In genomic region chr7:44929204-44930151, GRCm38 (mm10) we compare ENCODE assay signal across 8 mouse cellular contexts. TPM values are rescaled to one million over a fixed set of nuclear protein-coding genes. Genes with fewer than 3 reads are reported as not detected.
DNase-seq lines count a peak whose midpoint lies in the region; ATAC-seq and TF ChIP-seq lines count a peak whose summit lies in the region.

Gene Ap2a1 (minus strand): TSS chr7:44929496.

- 0 out of 2 replicates have a peak, but pooled peaks cover 18% of the 10 kb centered on the region for H3K36me3 ChIP-seq in embryonic facial prominence, embryonic 14.5 days (ENCODE audit: control insufficient read depth, insufficient read depth, low read length)
- H3K36me3 ChIP-seq in heart, adult 2 months (ENCODE audit: control insufficient read depth, insufficient read depth, low read length) = no peaks in the 10 kb centered on the region
- H3K36me3 ChIP-seq in limb, embryonic 13.5 days = peaks cover 14% of the 10 kb centered on the region
- H3K36me3 ChIP-seq in midbrain, embryonic 16.5 days (ENCODE audit: control insufficient read depth, insufficient read depth, low read length) = peaks cover 6% of the 10 kb centered on the region; the same call in 1 of the 2 replicates

- H3K9ac ChIP-seq in embryonic facial prominence, embryonic 14.5 days (ENCODE audit: low read depth, low read length) = peak within 1 kb of the TSS; percentile 94
- peak within 1 kb of the TSS; percentile 88 for H3K9ac ChIP-seq in heart, adult 2 months (ENCODE audit: low read depth, low read length)
- H3K9ac ChIP-seq in limb, embryonic 13.5 days = peak within 1 kb of the TSS; percentile 88
- H3K9ac ChIP-seq in midbrain, embryonic 16.5 days (ENCODE audit: low read depth, low read length) = peak within 1 kb of the TSS; percentile 95

- peak; percentile 98 for ATAC-seq in embryonic facial prominence, embryonic 14.5 days (ENCODE audit: low read depth)
- peak; percentile 99 for ATAC-seq in limb, embryonic 13.5 days (ENCODE audit: low FRiP score, low read depth)
- peak; percentile 99 for ATAC-seq in midbrain, embryonic 16.5 days

- peak within 1 kb of the TSS; percentile 96 for H3K27ac ChIP-seq in embryonic facial prominence, embryonic 14.5 days (replicated peaks; ENCODE audit: low read depth, low read length)
- H3K27ac ChIP-seq in heart, adult 2 months = peak within 1 kb of the TSS; percentile 97
- H3K27ac ChIP-seq in limb, embryonic 13.5 days = peak within 1 kb of the TSS; percentile 87
- H3K27ac ChIP-seq in midbrain, embryonic 16.5 days (ENCODE audit: low read length) = peak within 1 kb of the TSS; percentile 97

- H3K4me1 ChIP-seq in embryonic facial prominence, embryonic 14.5 days (ENCODE audit: control insufficient read depth, insufficient read depth, low read length) = peaks cover 11% of the 10 kb centered on the region
- peaks cover 3% of the 10 kb centered on the region for H3K4me1 ChIP-seq in heart, adult 2 months (ENCODE audit: control insufficient read depth, insufficient read depth, low read length)
- H3K4me1 ChIP-seq in limb, embryonic 13.5 days = peaks cover 19% of the 10 kb centered on the region
- peaks cover 19% of the 10 kb centered on the region for H3K4me1 ChIP-seq in midbrain, embryonic 16.5 days (ENCODE audit: control insufficient read depth, insufficient read depth, low read length)

- H3K27me3 ChIP-seq in embryonic facial prominence, embryonic 14.5 days (replicated peaks; ENCODE audit: control insufficient read depth, insufficient read depth, low read length) = no peaks in the 10 kb centered on the region
- no peaks in the 10 kb centered on the region for H3K27me3 ChIP-seq in heart, adult 2 months (ENCODE audit: control insufficient read depth, insufficient read depth, low read length)
- no peaks in the 10 kb centered on the region for H3K27me3 ChIP-seq in limb, embryonic 13.5 days
- no peaks in the 10 kb centered on the region for H3K27me3 ChIP-seq in midbrain, embryonic 16.5 days (ENCODE audit: control insufficient read depth, insufficient read depth, low read depth, low read length)

- peak within 1 kb of the TSS; percentile 79 for H3K4me2 ChIP-seq in embryonic facial prominence, embryonic 14.5 days (ENCODE audit: low read depth, low read length)
- peak within 1 kb of the TSS; percentile 76 for H3K4me2 ChIP-seq in limb, embryonic 13.5 days (replicated peaks)
- H3K4me2 ChIP-seq in midbrain, embryonic 16.5 days (ENCODE audit: low read length) = peak within 1 kb of the TSS; percentile 86

- TF ChIP-seq EP300 in heart, adult 2 months (IDR thresholded peaks at IDR 0.05; ENCODE audit: insufficient read depth, low read depth, low read length) = 0 out of 2 replicates have a peak, but pooled peaks have one; percentile 47

- 2% methylated on average over 67 of the region's 84 CpGs for WGBS in embryonic facial prominence, embryonic 14.5 days
- under 1% methylated on average over 83 of the region's 84 CpGs for WGBS in heart, adult 2 months
- WGBS in limb, embryonic 13.5 days = under 1% methylated on average over 84 of the region's 84 CpGs
- under 1% methylated on average over 83 of the region's 84 CpGs for WGBS in midbrain, embryonic 16.5 days

- no peaks in the 10 kb centered on the region for H3K9me3 ChIP-seq in embryonic facial prominence, embryonic 14.5 days (ENCODE audit: control insufficient read depth, low read length)
- H3K9me3 ChIP-seq in limb, embryonic 13.5 days = no peaks in the 10 kb centered on the region
- no peaks in the 10 kb centered on the region for H3K9me3 ChIP-seq in midbrain, embryonic 16.5 days (replicated peaks; ENCODE audit: control insufficient read depth, low read length, poor library complexity, severe bottlenecking)

- peak; percentile 99 for DNase-seq in 3T3-L1 (ENCODE audit: low read depth, low spot score)
- peak; percentile 90 to 99 for DNase-seq in adrenal gland, postnatal 4 days (ENCODE audit: low spot score in 2 of 2)
- peak; percentile 100 for DNase-seq in embryonic facial prominence, embryonic 14.5 days (ENCODE audit: low spot score)
- peak; percentile 97 to 100 for DNase-seq in heart, adult 2 months
- peak; percentile 100 for DNase-seq in kidney, adult 8-10 months
- DNase-seq in spleen, postnatal 10 days (ENCODE audit: low spot score in 2 of 2) = peak; percentile 98 to 100

- H3K79me2 ChIP-seq in heart, adult 2 months (replicated peaks; ENCODE audit: control insufficient read depth, insufficient read depth, low read length) = no peaks in the 10 kb centered on the region; the same call in 1 of the 2 replicates

- intact Hi-C loops in heart, adult 2 months (cut with DNase I) = loop anchor here (2.0 kb wide), 2 partner anchors 23 to 33 kb away; partner anchors contain the start of gene Fuz

- peak within 1 kb of the TSS; percentile 95 for H3K4me3 ChIP-seq in embryonic facial prominence, embryonic 14.5 days (ENCODE audit: low read depth, low read length)
- peak within 1 kb of the TSS; percentile 80 for H3K4me3 ChIP-seq in heart, adult 2 months
- peak within 1 kb of the TSS; percentile 65 for H3K4me3 ChIP-seq in limb, embryonic 13.5 days
- H3K4me3 ChIP-seq in midbrain, embryonic 16.5 days (ENCODE audit: low read depth, low read length) = peak within 1 kb of the TSS; percentile 92

- TF ChIP-seq CTCF in heart, adult 2 months (IDR thresholded peaks at IDR 0.05) = peak; percentile 24

- TF ChIP-seq POLR2A in heart, adult 2 months (IDR thresholded peaks at IDR 0.05; ENCODE audit: insufficient read depth, low read depth, low read length) = peak; percentile 93

RNA-seq across cellular contexts. Expression of gene Ap2a1, which starts in this region (rescaled TPM):
- 100 to 1,000 TPM in 1 of 2 experiments, 10 to 100 TPM in 1; 99.9 to 107 TPM for total RNA-seq in adrenal gland, postnatal 4 days (2021)
- 73.5 and 79.8 TPM in 2 replicates for polyA plus RNA-seq in embryonic facial prominence, embryonic 14.5 days (2014; fragmentation: Nextera tagmentation; extraction: Ambion mirVana)
- 10 to 100 TPM; 63.3 to 67.6 TPM for total RNA-seq in heart, adult 2 months (2021)
- polyA plus RNA-seq in heart, adult 2 months (2012; rRNA removed) = 56.1 and 68.1 TPM in 2 replicates
- polyA plus RNA-seq in limb, embryonic 13.5 days (2015; fragmentation: Nextera tagmentation; extraction: Ambion mirVana) = 76.1 and 81.6 TPM in 2 replicates
- polyA plus RNA-seq in midbrain, embryonic 16.5 days (2015; fragmentation: Nextera tagmentation; extraction: Ambion mirVana) = 122 and 136 TPM in 2 replicates

Comparison
In these comparisons a context has a peak if more than half of its experiments do, and no peak if none do; other contexts are left out.
1. Peak in every context shown above with its lines: DNase-seq, ATAC-seq, H3K4me3 ChIP-seq and H3K27ac ChIP-seq.